Mouse (Mus musculus): Measurements from ENCODE around the gene Coasy. TPM values are rescaled to one million over a fixed set of nuclear protein-coding genes. Genes with fewer than 3 reads are reported as not detected.

Gene Coasy
- polyA plus RNA-seq (2012), result 39.5 and 44.5 TPM in 2 replicates

GRCm38 (mm10) chr11:101082208-101083082 lies at the start of gene Coasy:
Gene Coasy, plus strand, starts transcription at chr11:101082565.
- no peak for TF ChIP-seq GATA1 (IDR thresholded peaks at IDR 0.05; ENCODE audit: low read length)

GRCm38 (mm10) chr11:101033856-101034500 lies 48.4 kb upstream of the Coasy start:
- no peak for TF ChIP-seq GATA1 (IDR thresholded peaks at IDR 0.05; ENCODE audit: low read length)

DNA sequence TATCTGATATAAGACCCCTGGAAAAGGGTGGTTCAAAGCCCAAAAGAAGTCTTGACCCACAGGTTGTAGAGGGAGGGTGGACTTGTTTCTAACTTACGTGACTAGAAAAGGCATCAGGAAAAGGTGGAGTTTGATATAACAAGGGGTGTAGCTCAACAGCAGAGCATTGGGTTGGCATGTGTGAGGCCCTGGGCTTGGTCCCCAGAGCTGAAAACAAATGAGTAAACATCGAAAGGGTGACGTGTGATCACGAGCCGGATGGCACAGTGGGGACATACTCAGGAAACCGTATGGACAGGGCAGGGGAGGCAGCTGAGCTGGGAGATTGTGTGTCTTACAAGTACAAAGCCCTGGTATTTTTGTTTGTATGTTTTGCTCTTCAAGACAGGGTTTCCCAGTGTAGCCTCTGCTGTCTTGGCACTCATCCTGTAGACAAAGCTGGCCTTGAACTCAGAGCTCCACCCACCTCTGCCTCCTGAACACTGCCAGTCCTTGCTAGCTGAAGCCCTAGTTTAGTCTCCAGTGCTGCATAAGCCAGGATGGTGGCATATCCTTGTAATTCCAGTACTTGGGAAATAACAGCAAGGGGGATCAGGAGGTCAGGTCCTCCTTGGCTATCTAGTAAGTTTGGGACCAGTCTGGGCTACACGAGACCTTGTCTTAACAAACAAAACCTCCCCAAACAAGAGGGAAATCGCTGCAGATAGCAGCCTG lies 47.6 kb upstream of the Coasy start:
- no peak for TF ChIP-seq GATA1 (IDR thresholded peaks at IDR 0.05; ENCODE audit: low read length)

GRCm38 (mm10) chr11:101035328-101035695 lies 47.1 kb upstream of the Coasy start:
- no peak for TF ChIP-seq GATA1 (IDR thresholded peaks at IDR 0.05; ENCODE audit: low read length)

- TF ChIP-seq GATA1 (IDR thresholded peaks at IDR 0.05; ENCODE audit: low read length), result no peak
These were observed 44.6 kb upstream of the Coasy start for GRCm38 (mm10) chr11:101037795-101038194.

- TF ChIP-seq GATA1 (IDR thresholded peaks at IDR 0.05; ENCODE audit: low read length), result no peak
These were observed 36.5 kb upstream of the Coasy start for GRCm38 (mm10) chr11:101045826-101046225.

GRCm38 (mm10) chr11:101046440-101046839 lies 35.9 kb upstream of the Coasy start:
- no peak for TF ChIP-seq GATA1 (IDR thresholded peaks at IDR 0.05; ENCODE audit: low read length)

- no peak for TF ChIP-seq GATA1 (IDR thresholded peaks at IDR 0.05; ENCODE audit: low read length)
These were observed 34.9 kb upstream of the Coasy start for GRCm38 (mm10) chr11:101047502-101047901.

DNA sequence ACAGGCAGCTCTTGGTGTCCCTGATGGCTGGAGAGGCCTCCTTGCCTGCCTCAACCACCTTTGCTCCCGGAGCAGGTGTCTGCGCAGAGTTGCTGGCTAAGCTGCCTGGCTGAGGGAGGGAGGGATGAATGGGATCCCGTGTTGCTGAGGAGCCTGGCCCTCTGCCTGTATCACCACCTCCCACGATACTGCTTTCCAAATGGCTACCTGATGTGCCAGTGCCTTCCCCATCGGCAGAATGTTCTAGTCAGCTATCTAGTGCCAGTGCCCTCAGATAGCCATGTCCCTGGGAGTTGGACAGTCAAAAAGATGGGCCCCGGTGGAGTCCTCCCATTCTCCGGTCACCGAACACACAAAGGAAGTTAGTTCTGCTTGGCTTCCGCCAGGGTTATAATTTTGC lies 32.0 kb upstream of the Coasy start:
- TF ChIP-seq GATA1 (IDR thresholded peaks at IDR 0.05; ENCODE audit: low read length), result no peak

- TF ChIP-seq GATA1 (IDR thresholded peaks at IDR 0.05; ENCODE audit: low read length), result no peak
These were observed 31.3 kb upstream of the Coasy start for GRCm38 (mm10) chr11:101051051-101051493.

DNA sequence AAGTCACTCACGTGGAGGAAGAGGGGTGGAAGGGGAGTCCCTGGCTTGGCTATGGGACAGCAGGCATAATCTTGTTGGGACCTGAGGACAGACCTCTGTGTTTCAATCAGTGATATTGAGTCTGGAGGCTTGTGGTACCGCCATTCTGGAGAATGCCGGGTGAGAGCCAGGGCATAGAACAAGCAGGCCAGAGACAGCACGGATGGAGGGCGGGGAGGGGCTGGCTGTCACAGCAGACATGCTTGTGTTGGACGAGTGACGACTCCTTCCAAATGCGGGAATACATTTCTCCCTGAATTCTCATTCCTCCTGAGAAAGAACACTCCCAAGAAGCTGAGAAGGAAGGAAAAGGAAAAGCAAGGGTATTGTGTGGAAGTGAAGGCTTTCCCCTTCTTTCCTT lies 30.7 kb upstream of the Coasy start:
- no peak for TF ChIP-seq GATA1 (IDR thresholded peaks at IDR 0.05; ENCODE audit: low read length)

GRCm38 (mm10) chr11:101052751-101053473 lies 29.5 kb upstream of the Coasy start:
- no peak for TF ChIP-seq GATA1 (IDR thresholded peaks at IDR 0.05; ENCODE audit: low read length)

- no peak for TF ChIP-seq GATA1 (IDR thresholded peaks at IDR 0.05; ENCODE audit: low read length)
These were observed 28.4 kb upstream of the Coasy start for GRCm38 (mm10) chr11:101053974-101054373.

DNA sequence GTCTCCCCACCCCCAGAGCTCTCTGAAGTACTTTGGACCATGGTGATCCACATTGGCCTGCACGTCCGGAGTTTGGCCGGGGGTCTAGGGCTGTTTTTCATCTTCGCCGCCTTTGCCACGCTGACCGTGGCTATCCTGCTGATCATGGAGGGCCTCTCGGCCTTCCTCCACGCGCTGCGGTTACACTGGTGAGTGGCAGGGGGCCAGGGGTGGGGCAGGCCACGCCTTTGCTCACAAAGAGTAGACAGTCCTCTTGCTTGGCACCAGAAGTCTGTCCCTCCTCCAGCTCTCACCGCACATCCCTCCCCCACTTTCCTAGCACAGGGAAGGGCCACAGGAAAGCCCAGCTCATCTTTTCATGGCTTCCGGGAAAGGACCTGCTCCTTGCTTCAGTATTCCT lies 26.9 kb upstream of the Coasy start:
- TF ChIP-seq GATA1 (IDR thresholded peaks at IDR 0.05; ENCODE audit: low read length), result no peak

DNA sequence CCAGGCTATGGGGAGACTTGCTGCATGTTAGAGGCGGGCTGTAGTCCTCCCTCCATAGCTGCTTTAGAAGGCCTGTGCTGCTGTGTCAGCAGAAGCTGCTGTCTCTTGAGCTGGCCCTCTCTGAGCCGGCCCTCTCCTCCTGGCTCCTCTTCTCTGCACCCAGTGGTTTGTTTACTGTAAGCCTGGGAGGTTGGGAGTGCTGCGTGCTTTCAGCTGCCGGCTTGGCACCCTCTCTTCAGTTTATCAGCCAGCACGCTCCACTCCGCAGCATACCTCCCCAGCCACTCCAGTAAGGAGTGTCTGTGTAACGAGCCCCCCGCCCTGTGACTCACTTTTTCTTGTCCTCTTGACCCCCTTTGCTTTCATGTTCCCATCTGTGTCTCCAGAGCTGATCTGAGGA lies 25.5 kb upstream of the Coasy start:
- TF ChIP-seq GATA1 (IDR thresholded peaks at IDR 0.05; ENCODE audit: low read length), result no peak
